Mouse (Mus musculus) myocyte (in vitro differentiated cells): ENCODE data around the gene Oit1.

Experiments used
- E2F4 ChIP-seq: IDR thresholded peaks from one replicate; pipeline ENCODE4 v1.6.1; 2011; ENCODE audit warnings: mild to moderate bottlenecking, control low read depth, moderate library complexity; ENCODE audit not compliant: insufficient read depth
- MAX ChIP-seq: IDR thresholded peaks from one replicate; pipeline ENCODE4 v1.6.1; 2011; ENCODE audit warnings: low read depth, mild to moderate bottlenecking, control low read depth
- MYOD1 ChIP-seq, 3 experiments: IDR thresholded peaks; one replicate each; pipeline ENCODE4 v1.6.1; 2011; ENCODE audit warnings: control low read depth in 2 of 3, low read depth in 2 of 3, mild to moderate bottlenecking in 2 of 3, moderate library complexity in 1 of 3; ENCODE audit not compliant: insufficient read length in 2 of 3, control insufficient read depth in 1 of 3
- POLR2A ChIP-seq: IDR thresholded peaks from one replicate; pipeline ENCODE4 v1.6.1; 2011; ENCODE audit warnings: low read depth, mild to moderate bottlenecking, control low read depth, moderate library complexity; ENCODE audit not compliant: insufficient read length
- POLR2AphosphoS2 ChIP-seq: IDR thresholded peaks from one replicate; pipeline ENCODE4 v1.6.1; 2011; ENCODE audit warnings: low read depth, control low read depth; ENCODE audit not compliant: insufficient read length
- REST ChIP-seq: IDR thresholded peaks from one replicate; pipeline ENCODE4 v1.6.1; 2011; ENCODE audit warnings: mild to moderate bottlenecking, control low read depth, moderate library complexity; ENCODE audit not compliant: insufficient read depth, insufficient read length
- TCF12 ChIP-seq: IDR thresholded peaks from one replicate; pipeline ENCODE4 v1.6.1; 2011; ENCODE audit warnings: mild to moderate bottlenecking, control low read depth; ENCODE audit not compliant: poor library complexity, insufficient read depth, severe bottlenecking

DNA sequence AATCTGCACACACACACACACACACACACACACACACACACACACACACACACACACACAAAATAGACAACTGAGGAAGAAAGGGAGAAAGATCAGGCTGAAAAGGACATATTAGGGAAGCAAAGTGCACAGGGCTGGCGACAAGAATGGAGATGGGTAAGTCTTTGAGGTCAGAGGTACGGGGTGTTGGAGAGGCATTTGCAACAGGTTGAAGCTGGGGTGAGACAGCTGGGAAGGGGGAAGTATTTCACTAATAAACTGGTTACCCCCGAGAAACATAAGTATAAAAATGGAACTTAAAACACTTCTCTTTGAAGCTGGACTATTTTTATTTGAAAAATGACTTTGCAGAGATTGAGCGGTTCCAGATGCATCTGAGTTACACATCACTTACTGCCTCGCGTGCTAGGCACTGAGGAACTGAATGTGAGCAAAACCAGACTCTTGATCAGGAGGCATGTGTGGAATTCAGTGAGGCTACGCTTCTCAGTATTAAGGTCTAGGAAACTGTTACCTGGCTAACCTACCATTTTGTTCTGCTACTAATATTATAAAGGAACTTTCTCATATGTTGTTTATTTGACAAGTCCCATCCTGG lies 17.2 kb upstream of the Oit1 start:
- no peak for TF ChIP-seq REST
- TF ChIP-seq POLR2AphosphoS2: no peak
- TF ChIP-seq POLR2A: no peak
- no peak for TF ChIP-seq E2F4
- TF ChIP-seq TCF12: no peak
- TF ChIP-seq MAX: no peak
- no peak for TF ChIP-seq MYOD1 (IDR thresholded peaks at IDR 0.05; ENCODE audit: control insufficient read depth in 1 of 3, insufficient read length in 2 of 3, low read depth in 2 of 3)
